Mouse (Mus musculus) embryo, embryonic 11 days (tissue): ENCODE data around the gene Wdtc1.

Experiments
- DNase-seq: peaks from one replicate; pipeline ENCODE4 v3.0.0-alpha.2; 2015

Wdtc1 gene

GRCm38 (mm10) chr4:133281513-133281912 is 71.8 kb downstream of the Wdtc1 start:
- no peak for DNase-seq

DNA sequence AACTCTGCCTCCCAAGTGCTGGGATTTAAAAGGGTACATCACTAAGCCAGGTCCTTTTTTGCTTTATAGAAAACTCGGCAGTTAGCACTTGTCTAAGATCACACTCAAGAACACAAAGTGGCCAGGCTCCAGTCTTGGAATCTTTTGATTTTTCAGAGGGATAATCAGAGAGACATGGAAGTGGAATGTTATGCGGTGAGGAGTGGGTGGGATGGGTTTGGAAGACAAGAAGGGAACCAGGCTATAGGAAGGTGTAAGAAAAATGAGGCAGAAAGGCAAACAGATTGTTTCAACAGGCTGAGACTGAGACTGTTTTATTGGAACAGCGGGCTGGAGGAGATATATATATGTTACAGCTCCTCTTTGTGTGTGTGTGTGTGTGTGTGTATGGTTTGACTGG is 74.8 kb downstream of the Wdtc1 start:
- no peak for DNase-seq

DNA sequence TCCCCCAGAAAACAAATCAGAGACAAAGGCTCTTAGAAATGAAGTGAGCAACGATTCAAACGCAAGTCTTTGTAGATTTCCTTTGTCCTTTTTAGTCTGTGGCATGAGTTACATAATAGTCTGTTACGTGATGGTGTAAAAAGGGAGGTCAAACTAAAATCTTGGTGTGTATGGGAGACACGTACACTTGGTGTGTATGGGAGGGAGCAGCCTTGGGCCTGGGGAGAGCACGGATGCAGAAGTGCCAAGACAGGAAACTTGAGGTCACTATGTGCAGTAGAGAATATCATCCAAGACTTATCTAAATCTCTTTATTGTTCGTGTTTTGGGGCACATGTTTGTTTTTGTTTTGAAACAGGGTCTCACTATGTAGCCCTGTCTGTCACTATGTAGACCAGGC is 75.2 kb downstream of the Wdtc1 start:
- no peak for DNase-seq

- DNase-seq, result peak; percentile 98
These were observed 75.9 kb downstream of the Wdtc1 start, which contains the start of gene Tmem222 for GRCm38 (mm10) chr4:133277104-133278026. Gene Tmem222, minus strand, starts transcription at chr4:133277792.

DNA sequence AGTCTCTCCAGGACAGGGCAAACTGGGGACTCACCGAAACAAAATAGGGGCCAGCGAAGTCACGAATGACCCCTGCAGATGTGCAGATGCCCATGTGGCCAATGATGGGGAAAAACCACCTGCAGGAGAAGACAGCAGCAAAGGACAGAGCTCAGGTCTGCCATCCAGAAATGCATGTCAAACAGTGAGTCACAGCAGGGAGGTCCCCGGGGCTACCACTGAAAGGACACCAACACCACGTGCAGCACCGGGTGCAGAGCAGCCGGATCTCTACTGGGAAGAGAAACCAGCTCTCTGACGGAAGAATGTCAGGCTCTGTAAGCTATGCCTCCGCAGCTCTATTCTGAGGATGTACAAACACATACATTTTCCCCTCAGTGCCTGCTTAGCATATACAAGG is 82.4 kb downstream of the Wdtc1 start:
- no peak for DNase-seq

DNA sequence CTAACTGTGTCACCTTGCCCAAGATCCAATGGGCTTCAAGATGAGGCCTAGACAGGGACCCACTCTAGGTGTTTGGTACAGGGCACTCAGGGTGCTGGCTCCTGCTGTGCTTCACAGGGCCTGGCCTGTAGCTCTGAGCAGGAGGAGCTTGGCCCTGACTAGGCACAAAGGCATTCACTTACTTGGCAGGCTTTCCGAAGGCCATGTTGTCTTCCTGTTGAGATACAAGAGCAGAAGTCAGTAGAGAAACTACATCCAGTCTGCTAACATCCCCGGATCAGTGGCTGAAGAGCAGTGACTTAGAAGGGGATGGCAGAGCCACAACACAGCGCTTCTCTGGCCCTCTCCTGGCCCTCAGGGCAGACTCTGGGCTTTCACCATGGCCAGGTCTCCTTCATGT is 83.7 kb downstream of the Wdtc1 start:
- DNase-seq, result no peak

- no peak for DNase-seq
These were observed 84.3 kb downstream of the Wdtc1 start for GRCm38 (mm10) chr4:133268931-133269330.

- DNase-seq, result no peak
These were observed 86.9 kb downstream of the Wdtc1 start for GRCm38 (mm10) chr4:133266248-133266880.

DNA sequence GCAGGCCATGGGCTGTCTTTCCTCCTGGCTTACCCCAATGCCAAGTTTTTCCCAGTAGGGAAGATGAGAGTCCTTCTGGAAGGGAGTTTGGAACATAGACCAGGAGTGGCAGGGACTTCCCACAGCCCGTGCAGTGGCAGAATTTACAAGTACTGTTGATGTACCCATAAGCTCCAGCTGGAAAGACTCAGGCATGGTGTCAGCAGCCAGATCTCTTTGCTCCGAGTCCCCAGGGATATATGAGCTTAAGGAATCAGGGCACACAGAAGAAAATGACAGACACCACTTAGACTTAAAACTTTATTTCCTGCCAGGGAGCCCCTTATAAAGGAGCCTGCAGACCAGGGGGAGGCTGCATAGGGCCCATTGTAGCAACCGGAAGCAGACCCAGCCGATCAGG is 87.5 kb downstream of the Wdtc1 start:
- DNase-seq, result no peak

- no peak for DNase-seq
These were observed 88.0 kb downstream of the Wdtc1 start for GRCm38 (mm10) chr4:133265297-133265696.

DNA sequence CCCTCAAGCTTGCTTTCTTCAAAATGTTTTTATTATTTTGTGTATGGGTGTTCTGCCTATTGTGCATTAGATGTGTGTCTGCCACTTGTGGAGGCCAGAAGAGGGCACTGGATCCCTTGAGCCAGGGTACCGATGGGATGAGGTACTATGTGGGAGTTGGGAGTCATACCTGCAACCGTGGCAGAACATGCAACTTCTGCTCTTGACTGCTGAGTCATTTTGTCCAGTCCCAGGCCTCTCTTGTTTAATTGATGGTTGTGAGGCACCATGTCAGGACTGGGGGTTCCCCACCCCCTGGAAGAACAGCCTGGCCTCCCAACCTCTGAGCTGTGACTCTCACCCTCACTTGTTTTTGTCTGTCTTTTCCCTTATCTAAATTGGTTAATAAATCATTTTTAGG is 88.7 kb downstream of the Wdtc1 start:
- no peak for DNase-seq

- no peak for DNase-seq
These were observed 89.5 kb downstream of the Wdtc1 start for GRCm38 (mm10) chr4:133263756-133264155.

DNA sequence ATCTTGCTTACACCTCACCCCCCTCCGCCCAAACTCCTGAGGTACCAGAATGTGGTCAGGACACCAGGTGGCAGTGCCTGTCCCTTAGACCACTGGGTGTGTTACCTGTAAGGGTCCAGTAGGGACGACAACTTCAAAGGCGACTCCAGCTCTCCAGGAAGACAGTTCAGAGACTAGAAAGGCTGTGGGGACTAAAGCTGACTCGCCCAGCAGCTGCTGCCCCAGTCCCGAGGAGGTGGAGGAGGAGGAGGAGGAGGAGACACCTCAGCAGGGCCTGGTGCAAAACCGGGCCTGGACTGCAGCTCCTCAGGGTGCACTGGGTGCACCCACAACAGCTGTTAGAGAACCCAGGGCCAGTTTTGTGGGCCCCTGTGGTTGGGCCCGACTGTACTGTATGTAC is 90.4 kb downstream of the Wdtc1 start, which contains the start of gene Sytl1:
Gene Sytl1 (minus strand): TSS at position 232 of the 400 bp plus-strand sequence.
- no peak for DNase-seq

GRCm38 (mm10) chr4:133262375-133262765 is 90.9 kb downstream of the Wdtc1 start:
- no peak for DNase-seq

DNA sequence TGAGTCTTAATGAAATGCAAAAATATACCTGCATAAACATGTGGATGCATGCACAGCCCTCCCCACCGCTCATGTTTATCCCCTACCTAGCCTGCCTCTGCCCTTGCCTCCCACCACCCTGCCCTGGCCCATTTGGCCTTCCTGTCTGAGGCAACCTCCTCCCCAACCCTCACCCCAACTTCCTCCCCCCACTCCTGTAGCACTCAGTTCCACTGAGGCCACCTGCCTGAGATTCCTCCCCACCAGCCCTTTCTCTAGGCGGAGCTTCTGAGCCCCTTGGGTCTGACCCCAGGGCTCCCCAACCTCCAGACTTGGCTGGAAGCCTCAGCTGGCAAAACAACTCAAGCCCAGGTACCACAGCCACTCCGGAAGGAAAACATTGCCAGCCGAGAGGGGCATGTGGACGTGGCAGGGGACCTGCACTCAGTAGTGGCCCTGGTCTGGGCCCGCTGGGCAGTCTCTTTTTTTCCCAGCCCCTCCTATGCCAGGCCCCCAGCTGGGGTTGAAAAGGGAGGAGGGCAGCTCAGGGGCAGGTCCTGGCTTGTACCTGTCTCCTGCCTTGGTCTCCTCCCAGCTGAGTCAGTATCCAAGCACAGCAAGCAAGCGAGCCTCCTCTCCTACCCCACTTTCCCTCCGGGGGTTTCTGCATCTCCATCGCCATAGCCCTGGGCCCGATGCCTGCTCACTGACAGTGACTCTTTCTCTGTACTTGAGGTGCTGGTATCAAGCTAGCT is 91.5 kb downstream of the Wdtc1 start:
- no peak for DNase-seq

DNA sequence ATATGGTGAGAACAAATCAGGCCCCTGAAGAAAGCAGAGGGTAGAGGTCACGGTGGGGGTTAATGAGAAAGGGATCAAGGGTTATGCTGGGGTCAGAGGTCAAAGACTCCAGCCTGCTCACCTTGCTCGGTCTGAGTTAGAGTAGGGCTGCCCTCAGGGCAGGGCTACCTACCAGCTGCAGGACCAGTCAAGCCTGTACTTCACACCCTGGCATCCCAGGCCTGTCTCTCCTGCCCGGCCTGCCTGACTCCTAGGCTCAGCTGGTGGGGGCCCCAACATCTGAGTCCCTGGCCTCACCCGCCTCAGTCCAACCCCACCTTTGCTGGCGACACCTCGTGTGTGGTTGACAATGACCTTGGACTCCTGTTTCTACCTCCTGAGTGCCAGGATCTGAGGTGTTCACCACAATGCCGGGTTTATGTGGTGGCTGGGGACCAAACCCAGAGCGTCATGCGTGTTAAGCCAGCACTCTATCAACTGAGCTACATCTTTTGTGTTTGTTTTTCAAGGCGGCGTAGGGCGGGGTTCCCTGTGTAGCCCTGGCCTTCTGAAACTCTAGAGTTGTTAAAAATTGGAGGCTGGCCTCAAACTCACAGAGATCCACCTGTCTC is 95.4 kb downstream of the Wdtc1 start:
- no peak for DNase-seq

- DNase-seq, result no peak
These were observed 96.1 kb downstream of the Wdtc1 start for GRCm38 (mm10) chr4:133257230-133257629.

DNA sequence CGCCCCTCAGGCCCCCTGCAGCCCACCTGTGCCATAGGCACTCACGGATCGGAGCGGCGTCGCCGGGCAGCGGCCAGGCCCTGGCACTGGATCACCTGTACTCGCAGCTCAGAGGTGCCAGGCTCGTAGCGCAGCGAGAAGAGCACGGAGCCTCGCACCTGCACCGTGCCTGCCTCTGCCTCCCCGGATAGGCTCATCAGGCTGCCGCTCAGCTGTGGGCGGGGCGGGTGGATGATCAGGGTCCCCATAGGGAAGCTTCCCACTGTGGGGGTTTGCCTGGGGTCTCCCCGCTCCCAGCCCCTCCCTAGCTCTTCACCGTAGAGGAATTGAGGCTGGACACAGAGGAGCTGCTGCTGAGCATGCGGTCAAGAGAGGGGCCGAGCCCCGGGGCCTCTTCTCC is 96.5 kb downstream of the Wdtc1 start:
- no peak for DNase-seq

DNA sequence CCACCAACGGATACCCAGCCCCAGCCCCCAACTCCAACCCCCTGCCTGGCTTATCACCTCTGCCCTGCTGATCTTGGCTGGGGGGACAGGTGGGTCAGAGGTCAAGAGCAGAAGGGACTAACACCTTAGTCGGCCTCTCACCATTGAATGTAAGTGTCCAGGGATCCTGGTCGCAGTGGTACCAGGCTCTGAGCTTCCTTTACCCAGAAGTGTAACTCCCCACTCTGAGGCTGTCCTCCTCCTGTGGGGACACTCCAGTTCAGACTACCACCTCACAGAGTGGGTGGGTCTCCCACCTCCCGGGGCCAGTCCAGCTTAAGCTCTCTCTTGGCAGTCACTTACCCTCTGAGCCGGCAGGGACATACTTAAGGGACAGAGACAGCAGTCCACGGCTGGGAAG is 97.9 kb downstream of the Wdtc1 start:
- no peak for DNase-seq

GRCm38 (mm10) chr4:133253412-133253811 is 99.9 kb downstream of the Wdtc1 start:
- DNase-seq, result no peak

GRCm38 (mm10) chr4:133252089-133252488 is 101.2 kb downstream of the Wdtc1 start:
- DNase-seq, result peak; percentile 34

DNA sequence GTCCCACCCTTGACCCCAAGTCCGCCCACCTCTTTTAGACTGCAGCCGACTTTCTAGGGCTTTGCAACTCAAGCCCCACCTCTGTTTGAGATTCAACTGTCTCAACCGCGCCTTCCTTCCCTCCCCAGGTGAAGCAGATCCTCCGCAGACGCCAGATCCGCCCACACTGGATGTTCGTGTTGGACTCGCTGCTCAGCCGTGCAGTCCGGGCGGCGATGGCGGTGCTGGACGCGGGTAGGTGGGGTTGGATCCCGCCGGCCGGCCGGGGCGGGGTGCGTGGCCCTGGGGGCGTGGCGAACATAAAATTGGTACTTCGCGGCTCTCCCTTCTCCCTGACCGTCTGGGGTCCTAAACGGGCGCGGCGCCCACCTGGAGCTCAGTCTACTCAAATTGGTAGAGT is 102.1 kb downstream of the Wdtc1 start:
- peak; percentile 56 for DNase-seq

- peak; percentile 78 for DNase-seq
These were observed 102.7 kb downstream of the Wdtc1 start for GRCm38 (mm10) chr4:133250609-133251008.
